Mouse (Mus musculus): ENCODE data around the gene Fgfr2. TPM values are rescaled to one million over a fixed set of nuclear protein-coding genes. Genes with fewer than 3 reads are reported as not detected.
"Not testable (repeated sequence)": the region's sequence is repeated elsewhere in the genome, so short reads cannot be mapped to it uniquely, and the experiment has no call there.

Gene Fgfr2
- polyA plus RNA-seq, 1 experiment = 59.9 TPM

GRCm38 (mm10) chr7:131162251-131162650 lies 1960.9 kb downstream of the Fgfr2 start:
- no peaks in the 10 kb centered on the region for H3K4me1 ChIP-seq (ENCODE audit: control insufficient read depth, insufficient read depth, low read length)
- H3K27ac ChIP-seq (ENCODE audit: insufficient read depth, low read length) = no peak overlapping the region
- no peak for TF ChIP-seq POLR2A (IDR thresholded peaks at IDR 0.05; ENCODE audit: low read depth, low read length)
- TF ChIP-seq CTCF (IDR thresholded peaks at IDR 0.05; ENCODE audit: borderline replicate concordance, insufficient read depth, low read length) = no peak
- no peak overlapping the region for H3K4me3 ChIP-seq (ENCODE audit: insufficient read depth, low read length)

DNA sequence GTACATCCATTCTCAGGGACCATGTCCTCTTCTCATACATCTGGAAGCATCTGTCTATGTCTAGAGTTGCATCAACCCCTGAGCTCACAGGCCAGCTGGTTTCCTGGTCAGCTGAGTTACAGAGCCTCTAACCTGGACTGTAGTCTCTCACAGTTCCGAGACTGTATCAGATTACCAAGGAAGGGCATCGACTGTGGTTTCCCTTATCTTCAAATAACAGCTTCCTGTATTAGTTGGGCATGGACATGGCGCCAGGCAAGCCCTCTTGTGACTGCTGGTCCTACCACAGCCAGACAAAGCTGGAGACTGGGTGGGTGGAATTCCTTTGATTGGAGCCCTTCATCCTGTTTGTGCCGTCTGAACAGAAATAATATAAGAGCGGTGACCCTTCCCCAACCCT lies 1970.1 kb downstream of the Fgfr2 start:
- Histone ChIP-seq H3K4me3 (ENCODE audit: insufficient read depth, low read length) (no peak overlapping the region), H3K27ac (ENCODE audit: insufficient read depth, low read length) (no peak overlapping the region), H3K4me1 (ENCODE audit: control insufficient read depth, insufficient read depth, low read length) (no peaks in the 10 kb centered on the region)
- no peak for TF ChIP-seq CTCF (IDR thresholded peaks at IDR 0.05; ENCODE audit: borderline replicate concordance, insufficient read depth, low read length)
- no peak for TF ChIP-seq POLR2A (IDR thresholded peaks at IDR 0.05; ENCODE audit: low read depth, low read length)

GRCm38 (mm10) chr7:131150179-131150578 lies 1973.0 kb downstream of the Fgfr2 start:
- TF ChIP-seq POLR2A (IDR thresholded peaks at IDR 0.05; ENCODE audit: low read depth, low read length) (no peak), CTCF (IDR thresholded peaks at IDR 0.05; ENCODE audit: borderline replicate concordance, insufficient read depth, low read length) (no peak)
- Histone ChIP-seq H3K4me1 (ENCODE audit: control insufficient read depth, insufficient read depth, low read length) (no peaks in the 10 kb centered on the region), H3K27ac (ENCODE audit: insufficient read depth, low read length) (no peak overlapping the region), H3K4me3 (ENCODE audit: insufficient read depth, low read length) (no peak overlapping the region)

- no peak within 1 kb of the TSS for H3K27ac ChIP-seq (ENCODE audit: insufficient read depth, low read length)
- H3K4me1 ChIP-seq (ENCODE audit: control insufficient read depth, insufficient read depth, low read length) = no peaks in the 10 kb centered on the region
- no peak within 1 kb of the TSS for H3K4me3 ChIP-seq (ENCODE audit: insufficient read depth, low read length)
- TF ChIP-seq CTCF (IDR thresholded peaks at IDR 0.05; ENCODE audit: borderline replicate concordance, insufficient read depth, low read length) = no peak
- TF ChIP-seq POLR2A (IDR thresholded peaks at IDR 0.05; ENCODE audit: low read depth, low read length) = no peak
Observed at GRCm38 (mm10) chr7:131146214-131146613, 1976.9 kb downstream of the Fgfr2 start, which contains the start of gene 4933402N03Rik. 4933402N03Rik (minus strand) TSS chr7:131146314.

DNA sequence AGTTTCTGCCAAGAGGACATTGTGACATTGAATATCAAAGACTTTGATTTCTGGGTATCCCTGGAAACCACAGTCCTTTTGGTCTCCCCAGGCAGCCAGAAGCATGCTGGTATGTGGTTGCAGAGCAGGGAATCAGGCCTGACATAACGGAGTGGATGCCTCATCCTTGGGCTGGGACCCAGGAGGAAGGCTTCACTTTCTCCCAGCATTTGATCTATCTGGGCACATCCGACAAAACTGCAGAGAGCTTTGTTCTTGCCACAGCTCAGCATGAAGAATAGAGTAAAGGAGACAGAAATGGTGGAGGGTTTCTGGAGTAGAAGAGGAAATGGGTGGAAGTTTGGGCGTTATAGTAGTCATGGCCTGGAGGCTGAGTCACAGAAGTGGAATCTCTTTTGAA lies 1990.0 kb downstream of the Fgfr2 start:
- no peak overlapping the region for H3K4me3 ChIP-seq (ENCODE audit: insufficient read depth, low read length)
- H3K27ac ChIP-seq (ENCODE audit: insufficient read depth, low read length) = no peak overlapping the region
- TF ChIP-seq POLR2A (IDR thresholded peaks at IDR 0.05; ENCODE audit: low read depth, low read length) = no peak
- TF ChIP-seq CTCF (IDR thresholded peaks at IDR 0.05; ENCODE audit: borderline replicate concordance, insufficient read depth, low read length) = no peak
- 0 out of 2 replicates have a peak, but pooled peaks cover 3% of the 10 kb centered on the region for H3K4me1 ChIP-seq (ENCODE audit: control insufficient read depth, insufficient read depth, low read length)

GRCm38 (mm10) chr7:131130021-131130420 lies 1993.1 kb downstream of the Fgfr2 start:
- no peak for TF ChIP-seq POLR2A (IDR thresholded peaks at IDR 0.05; ENCODE audit: low read depth, low read length)
- TF ChIP-seq CTCF (IDR thresholded peaks at IDR 0.05; ENCODE audit: borderline replicate concordance, insufficient read depth, low read length) = no peak
- Histone ChIP-seq H3K27ac (ENCODE audit: insufficient read depth, low read length) (no peak overlapping the region), H3K4me3 (ENCODE audit: insufficient read depth, low read length) (no peak overlapping the region), H3K4me1 (ENCODE audit: control insufficient read depth, insufficient read depth, low read length) (0 out of 2 replicates have a peak, but pooled peaks cover 3% of the 10 kb centered on the region)

GRCm38 (mm10) chr7:131122210-131122807 lies 2000.8 kb downstream of the Fgfr2 start:
- Histone ChIP-seq H3K27ac (ENCODE audit: insufficient read depth, low read length) (no peak overlapping the region), H3K4me1 (ENCODE audit: control insufficient read depth, insufficient read depth, low read length) (no peaks in the 10 kb centered on the region), H3K4me3 (ENCODE audit: insufficient read depth, low read length) (no peak overlapping the region)
- TF ChIP-seq POLR2A (IDR thresholded peaks at IDR 0.05; ENCODE audit: low read depth, low read length) = no peak
- TF ChIP-seq CTCF (IDR thresholded peaks at IDR 0.05; ENCODE audit: borderline replicate concordance, insufficient read depth, low read length) = no peak

- no peaks in the 10 kb centered on the region for H3K4me1 ChIP-seq (ENCODE audit: control insufficient read depth, insufficient read depth, low read length)
- no peak overlapping the region for H3K27ac ChIP-seq (ENCODE audit: insufficient read depth, low read length)
- no peak overlapping the region for H3K4me3 ChIP-seq (ENCODE audit: insufficient read depth, low read length)
- no peak for TF ChIP-seq POLR2A (IDR thresholded peaks at IDR 0.05; ENCODE audit: low read depth, low read length)
- TF ChIP-seq CTCF (IDR thresholded peaks at IDR 0.05; ENCODE audit: borderline replicate concordance, insufficient read depth, low read length) = no peak
Observed at GRCm38 (mm10) chr7:131114434-131114833, 2008.7 kb downstream of the Fgfr2 start.

DNA sequence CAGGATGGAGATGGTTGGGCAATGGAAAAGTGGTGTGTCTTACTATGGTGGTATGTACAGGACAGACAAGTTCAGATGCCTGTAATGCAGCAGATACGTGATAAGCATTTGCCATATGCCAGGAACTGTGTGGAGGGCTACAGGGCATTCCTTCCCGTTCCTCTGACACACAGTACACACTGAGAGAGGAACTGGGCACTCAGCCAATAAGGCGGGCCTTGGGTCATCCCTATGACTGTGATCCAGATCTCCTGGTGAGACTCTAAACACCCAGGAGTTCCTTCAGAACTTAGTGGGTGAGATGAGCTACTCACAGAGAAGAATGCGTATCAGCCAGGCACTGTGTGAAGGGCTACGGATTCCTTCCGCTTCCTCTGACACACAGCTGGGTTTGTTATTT lies 2009.5 kb downstream of the Fgfr2 start:
- no peak overlapping the region for H3K4me3 ChIP-seq (ENCODE audit: insufficient read depth, low read length)
- no peak for TF ChIP-seq POLR2A (IDR thresholded peaks at IDR 0.05; ENCODE audit: low read depth, low read length)
- TF ChIP-seq CTCF (IDR thresholded peaks at IDR 0.05; ENCODE audit: borderline replicate concordance, insufficient read depth, low read length) = no peak
- H3K27ac ChIP-seq (ENCODE audit: insufficient read depth, low read length) = no peak overlapping the region
- no peaks in the 10 kb centered on the region for H3K4me1 ChIP-seq (ENCODE audit: control insufficient read depth, insufficient read depth, low read length)

DNA sequence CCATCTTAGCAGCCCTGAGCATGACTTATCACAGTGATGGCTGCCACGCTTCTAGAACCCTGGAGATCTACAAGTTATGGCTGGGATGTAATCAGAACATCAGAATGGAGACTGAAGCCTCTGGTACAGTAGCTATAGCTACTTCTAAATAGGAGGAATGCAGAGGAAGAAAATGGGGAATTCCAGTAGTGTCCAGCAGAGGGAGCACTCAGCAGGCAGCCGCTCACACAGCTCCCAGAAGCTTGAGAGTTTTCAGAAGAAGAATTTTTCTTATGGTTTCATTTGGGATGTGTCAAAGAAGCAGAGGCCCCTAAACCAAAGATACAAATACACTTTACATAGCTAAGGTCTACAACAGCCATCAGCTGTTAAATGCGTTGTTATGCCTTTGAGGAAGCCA lies 2010.7 kb downstream of the Fgfr2 start:
- H3K27ac ChIP-seq (ENCODE audit: insufficient read depth, low read length) = no peak overlapping the region
- H3K4me1 ChIP-seq (ENCODE audit: control insufficient read depth, insufficient read depth, low read length) = no peaks in the 10 kb centered on the region
- H3K4me3 ChIP-seq (ENCODE audit: insufficient read depth, low read length) = no peak overlapping the region
- peak; percentile 42; the same call in 1 of the 2 replicates for TF ChIP-seq CTCF (IDR thresholded peaks at IDR 0.05; ENCODE audit: borderline replicate concordance, insufficient read depth, low read length)
- no peak for TF ChIP-seq POLR2A (IDR thresholded peaks at IDR 0.05; ENCODE audit: low read depth, low read length)

GRCm38 (mm10) chr7:131082403-131082802 lies 2040.7 kb downstream of the Fgfr2 start:
- not testable (repeated sequence) for H3K4me3 ChIP-seq (ENCODE audit: insufficient read depth, low read length); H3K4me1 ChIP-seq (ENCODE audit: control insufficient read depth, insufficient read depth, low read length); H3K27ac ChIP-seq (ENCODE audit: insufficient read depth, low read length)
